Mouse (Mus musculus): Measurements from ENCODE around the gene Zfp513.

DNA sequence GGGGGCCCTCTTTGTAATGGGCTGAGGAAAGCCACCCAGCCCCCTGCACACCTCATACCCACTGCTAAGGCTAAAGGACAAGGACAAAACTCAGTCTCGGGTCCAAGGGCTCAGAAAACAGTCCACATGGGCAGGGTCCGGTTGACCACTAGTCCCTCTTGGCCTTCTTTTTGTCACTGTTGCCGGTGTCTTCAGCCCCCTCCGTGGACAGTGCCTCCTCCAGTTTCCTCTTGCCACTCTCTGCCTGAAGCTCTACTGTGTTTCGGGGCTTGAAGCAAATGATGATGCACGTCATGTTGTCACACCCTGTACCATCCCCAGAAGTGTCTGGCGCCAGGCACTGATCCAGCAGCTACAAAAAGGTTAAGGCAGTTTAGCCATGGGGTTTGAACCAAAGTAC, 830 bp upstream of the Zfp513 start:
- no peak for TF ChIP-seq CTCF (conservative IDR thresholded peaks at IDR 0.05; ENCODE audit: insufficient read depth, insufficient read length, low read depth, low read length)
- no peak for TF ChIP-seq POLR2A (IDR thresholded peaks at IDR 0.05; ENCODE audit: low read depth, low read length)
